Mouse (Mus musculus): ENCODE results near the gene Cd177. TPM values are rescaled to one million over a fixed set of nuclear protein-coding genes. Genes with fewer than 3 reads are reported as not detected.

Gene Cd177
- polyA plus RNA-seq (2014; fragmentation: Illumina TruSeq; extraction: RNeasy Lipid Tissue Mini Kit (QIAGEN cat#74804); ENCODE audit: low read depth, low replicate concordance): not detected

GRCm38 (mm10) chr7:24760211-24760610 is at the start of gene Cd177:
TSS of gene Cd177 (minus strand) at chr7:24760311.

GRCm38 (mm10) chr7:24776918-24777317 is 16.8 kb upstream of the Cd177 start, which contains the start of gene Ceacam10:
TSS of gene Ceacam10 (plus strand) at chr7:24777206.

GRCm38 (mm10) chr7:24726808-24727207 is 33.3 kb downstream of the Cd177 start, which contains the start of gene Gm4763:
TSS of gene Gm4763 (minus strand) at chr7:24726908.

GRCm38 (mm10) chr7:24708832-24709292 is 51.2 kb downstream of the Cd177 start, which contains the start of gene BC049730:
TSS of gene BC049730 (plus strand) at chr7:24709242.

Other genes starting within 250 kb of the Cd177 start
- gene AC161166.1, start 247.9 kb downstream of the Cd177 start, polyA plus RNA-seq (2014; fragmentation: Illumina TruSeq; extraction: RNeasy Lipid Tissue Mini Kit (QIAGEN cat#74804); ENCODE audit: low read depth, low replicate concordance): not detected
- 3.8 TPM for gene Irgq, start 229.6 kb downstream of the Cd177 start, polyA plus RNA-seq (2014; fragmentation: Illumina TruSeq; extraction: RNeasy Lipid Tissue Mini Kit (QIAGEN cat#74804); ENCODE audit: low read depth, low replicate concordance)
- not detected for gene Pinlyp, start 214.2 kb downstream of the Cd177 start, polyA plus RNA-seq (2014; fragmentation: Illumina TruSeq; extraction: RNeasy Lipid Tissue Mini Kit (QIAGEN cat#74804); ENCODE audit: low read depth, low replicate concordance)
- 0.74 TPM for gene Xrcc1, start 214.0 kb downstream of the Cd177 start, polyA plus RNA-seq (2014; fragmentation: Illumina TruSeq; extraction: RNeasy Lipid Tissue Mini Kit (QIAGEN cat#74804); ENCODE audit: low read depth, low replicate concordance)
- gene Ethe1, start 172.8 kb downstream of the Cd177 start, polyA plus RNA-seq (2014; fragmentation: Illumina TruSeq; extraction: RNeasy Lipid Tissue Mini Kit (QIAGEN cat#74804); ENCODE audit: low read depth, low replicate concordance): 11.2 TPM
- not detected for gene Zfp575, start 172.7 kb downstream of the Cd177 start, polyA plus RNA-seq (2014; fragmentation: Illumina TruSeq; extraction: RNeasy Lipid Tissue Mini Kit (QIAGEN cat#74804); ENCODE audit: low read depth, low replicate concordance)
- gene Phldb3, start 149.5 kb downstream of the Cd177 start, polyA plus RNA-seq (2014; fragmentation: Illumina TruSeq; extraction: RNeasy Lipid Tissue Mini Kit (QIAGEN cat#74804); ENCODE audit: low read depth, low replicate concordance): 0.29 TPM
- gene Lypd3, start 123.8 kb downstream of the Cd177 start, polyA plus RNA-seq (2014; fragmentation: Illumina TruSeq; extraction: RNeasy Lipid Tissue Mini Kit (QIAGEN cat#74804); ENCODE audit: low read depth, low replicate concordance): not detected
- gene Tex101, start 83.6 kb downstream of the Cd177 start, polyA plus RNA-seq (2014; fragmentation: Illumina TruSeq; extraction: RNeasy Lipid Tissue Mini Kit (QIAGEN cat#74804); ENCODE audit: low read depth, low replicate concordance): not detected
- not detected for gene BC049730, start 51.1 kb downstream of the Cd177 start, polyA plus RNA-seq (2014; fragmentation: Illumina TruSeq; extraction: RNeasy Lipid Tissue Mini Kit (QIAGEN cat#74804); ENCODE audit: low read depth, low replicate concordance)
- not detected for gene Gm4763, start 33.4 kb downstream of the Cd177 start, polyA plus RNA-seq (2014; fragmentation: Illumina TruSeq; extraction: RNeasy Lipid Tissue Mini Kit (QIAGEN cat#74804); ENCODE audit: low read depth, low replicate concordance)
- gene Ceacam10, start 16.9 kb upstream of the Cd177 start, polyA plus RNA-seq (2014; fragmentation: Illumina TruSeq; extraction: RNeasy Lipid Tissue Mini Kit (QIAGEN cat#74804); ENCODE audit: low read depth, low replicate concordance): not detected
- not detected for gene Gm9844, start 101.9 kb upstream of the Cd177 start, polyA plus RNA-seq (2014; fragmentation: Illumina TruSeq; extraction: RNeasy Lipid Tissue Mini Kit (QIAGEN cat#74804); ENCODE audit: low read depth, low replicate concordance)
- gene Lypd4, start 109.6 kb upstream of the Cd177 start, polyA plus RNA-seq (2014; fragmentation: Illumina TruSeq; extraction: RNeasy Lipid Tissue Mini Kit (QIAGEN cat#74804); ENCODE audit: low read depth, low replicate concordance): not detected
- not detected for gene Dmrtc2, start 109.7 kb upstream of the Cd177 start, polyA plus RNA-seq (2014; fragmentation: Illumina TruSeq; extraction: RNeasy Lipid Tissue Mini Kit (QIAGEN cat#74804); ENCODE audit: low read depth, low replicate concordance)
- gene Rps19, start 124.1 kb upstream of the Cd177 start, polyA plus RNA-seq (2014; fragmentation: Illumina TruSeq; extraction: RNeasy Lipid Tissue Mini Kit (QIAGEN cat#74804); ENCODE audit: low read depth, low replicate concordance): 37.7 TPM
- 0.45 TPM for gene Cd79a, start 137.1 kb upstream of the Cd177 start, polyA plus RNA-seq (2014; fragmentation: Illumina TruSeq; extraction: RNeasy Lipid Tissue Mini Kit (QIAGEN cat#74804); ENCODE audit: low read depth, low replicate concordance)
- 1.1 TPM for gene Arhgef1, start 142.6 kb upstream of the Cd177 start, polyA plus RNA-seq (2014; fragmentation: Illumina TruSeq; extraction: RNeasy Lipid Tissue Mini Kit (QIAGEN cat#74804); ENCODE audit: low read depth, low replicate concordance)
- gene Gm4881, start 184.2 kb upstream of the Cd177 start, polyA plus RNA-seq (2014; fragmentation: Illumina TruSeq; extraction: RNeasy Lipid Tissue Mini Kit (QIAGEN cat#74804); ENCODE audit: low read depth, low replicate concordance): not detected
- 1.6 TPM for gene Rabac1, start 212.4 kb upstream of the Cd177 start, polyA plus RNA-seq (2014; fragmentation: Illumina TruSeq; extraction: RNeasy Lipid Tissue Mini Kit (QIAGEN cat#74804); ENCODE audit: low read depth, low replicate concordance)
- not detected for gene Atp1a3, start 245.6 kb upstream of the Cd177 start, polyA plus RNA-seq (2014; fragmentation: Illumina TruSeq; extraction: RNeasy Lipid Tissue Mini Kit (QIAGEN cat#74804); ENCODE audit: low read depth, low replicate concordance)